Mouse (Mus musculus): Measurements from ENCODE around the gene Epha10.
A peak's percentile ranks its signal among the peaks of the same experiment; 100 is the strongest.

The Epha10 gene

GRCm38 (mm10) chr4:124880599-124880998 is at the start of gene Epha10:
Gene Epha10 (plus strand): TSS chr4:124880899.
- DNase-seq: no peak

- DNase-seq: no peak
Measured at GRCm38 (mm10) chr4:124832796-124833195, 47.9 kb upstream of the Epha10 start.

- no peak for DNase-seq
Measured at GRCm38 (mm10) chr4:124838035-124838700, 42.5 kb upstream of the Epha10 start.

- no peak for DNase-seq
Measured at GRCm38 (mm10) chr4:124840998-124841397, 39.7 kb upstream of the Epha10 start.

GRCm38 (mm10) chr4:124843493-124843892 is 37.2 kb upstream of the Epha10 start:
- peak; percentile 41 for DNase-seq

GRCm38 (mm10) chr4:124847573-124847972 is 33.1 kb upstream of the Epha10 start:
- DNase-seq: peak; percentile 86

- peak; percentile 60 for DNase-seq
Measured at GRCm38 (mm10) chr4:124849631-124850260, 31.0 kb upstream of the Epha10 start.

GRCm38 (mm10) chr4:124850261-124850913 is 30.3 kb upstream of the Epha10 start, which contains the start of gene Yrdc:
Gene Yrdc (plus strand): TSS chr4:124850679.
- DNase-seq: peak; percentile 96

- peak; percentile 84 for DNase-seq
Measured at GRCm38 (mm10) chr4:124850933-124851658, 29.6 kb upstream of the Epha10 start, which contains the start of gene 1110065P20Rik. Gene 1110065P20Rik (minus strand): TSS chr4:124851196.

- DNase-seq: no peak
Measured at GRCm38 (mm10) chr4:124856294-124856693, 24.4 kb upstream of the Epha10 start.

GRCm38 (mm10) chr4:124858370-124858769 is 22.3 kb upstream of the Epha10 start:
- DNase-seq: no peak

- peak; percentile 62 for DNase-seq
Measured at GRCm38 (mm10) chr4:124860446-124860845, 20.3 kb upstream of the Epha10 start.

- no peak for DNase-seq
Measured at GRCm38 (mm10) chr4:124861283-124862188, 19.2 kb upstream of the Epha10 start, which contains the start of gene Maneal. Gene Maneal (minus strand): TSS chr4:124862171.

GRCm38 (mm10) chr4:124872719-124873118 is 8.0 kb upstream of the Epha10 start:
- DNase-seq: no peak

- DNase-seq: no peak
Measured at GRCm38 (mm10) chr4:124881341-124881908, 726 bp downstream of the Epha10 start.

GRCm38 (mm10) chr4:124882151-124882729 is 1.5 kb downstream of the Epha10 start:
- peak; percentile 12 for DNase-seq

- DNase-seq: no peak
Measured at GRCm38 (mm10) chr4:124888702-124889101, 8.0 kb downstream of the Epha10 start.

GRCm38 (mm10) chr4:124889935-124890334 is 9.2 kb downstream of the Epha10 start:
- DNase-seq: no peak

- DNase-seq: no peak
Measured at GRCm38 (mm10) chr4:124890831-124891230, 10.1 kb downstream of the Epha10 start.

- DNase-seq: no peak
Measured at GRCm38 (mm10) chr4:124893769-124894168, 13.1 kb downstream of the Epha10 start.

All from kidney, adult 18-20 months (tissue).